Mouse (Mus musculus) olfactory bulb, adult 2 months (tissue): Measurements from ENCODE around the gene Gm49380.

Experiments used
- CTCF ChIP-seq: fragments of 200-500 bp; IDR thresholded peaks from 2 replicates; pipeline ENCODE4 v1.5.1; 2012; ENCODE audit warnings: low read depth, mild to moderate bottlenecking, low read length, moderate library complexity; ENCODE audit not compliant: insufficient read depth
- POLR2A ChIP-seq: fragments of 200-500 bp; IDR thresholded peaks from 2 replicates; pipeline ENCODE4 v1.6.1; 2012; ENCODE audit warnings: mild to moderate bottlenecking, low read depth, low read length, moderate library complexity; ENCODE audit not compliant: insufficient read depth

DNA sequence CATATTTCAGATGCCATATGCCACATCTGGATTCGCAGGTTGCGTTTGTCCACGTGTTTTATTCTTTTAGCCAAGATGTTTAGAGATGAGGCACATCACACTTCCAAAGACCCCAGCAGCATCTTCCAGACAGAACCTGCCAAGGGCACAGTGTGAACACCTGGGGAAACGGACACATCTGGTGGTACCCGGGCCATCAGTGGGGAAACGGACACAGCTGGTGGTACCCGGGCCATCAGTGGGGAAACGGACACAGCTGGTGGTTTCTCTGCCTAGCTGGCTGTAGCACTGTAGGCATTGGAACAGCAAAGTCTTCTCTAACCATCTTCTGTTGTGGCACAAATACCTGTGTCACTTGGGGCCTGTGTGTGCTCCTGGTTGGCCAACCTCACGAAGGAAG lies 17.5 kb downstream of the Gm49380 start:
- TF ChIP-seq CTCF = no peak
- TF ChIP-seq POLR2A = no peak
